Comparison of ENCODE assay signal across 9 mouse cellular contexts in genomic region chr6:6216507-6217285, GRCm38 (mm10). TPM values are rescaled to one million over a fixed set of nuclear protein-coding genes. Genes with fewer than 3 reads are reported as not detected.
DNase-seq lines count a peak whose midpoint lies in the region; ATAC-seq and TF ChIP-seq lines count a peak whose summit lies in the region.
"Had no signal": no experiment of that assay in that cellular context is flagged by ENCODE, and none has a peak within 500 bp of the region (broad histone marks: within the 10 kb centered on the region; RNA-seq: fewer than 3 reads in every experiment).

TSS of gene Slc25a13 (minus strand) at chr6:6217173.

- peak within 1 kb of the TSS; percentile 95 for H3K4me2 ChIP-seq in hindbrain, embryonic 16.5 days (ENCODE audit: low read length)
- peak within 1 kb of the TSS; percentile 94 for H3K4me2 ChIP-seq in midbrain, postnatal 0 days (ENCODE audit: low read depth, low read length, poor library complexity, severe bottlenecking)

- H3K9me3 ChIP-seq in hindbrain, embryonic 16.5 days (ENCODE audit: control insufficient read depth, low read length), result no peaks in the 10 kb centered on the region
- H3K9me3 ChIP-seq in midbrain, postnatal 0 days (ENCODE audit: low read length), result no peaks in the 10 kb centered on the region

- intact Hi-C loops in gastrocnemius, adult 2 months (cut with DNase I), result no loop called here

- peak within 1 kb of the TSS; percentile 90 for H3K4me3 ChIP-seq in gastrocnemius, adult 2 months
- H3K4me3 ChIP-seq in hindbrain, embryonic 16.5 days (ENCODE audit: low read length), result peak within 1 kb of the TSS; percentile 74
- peak within 1 kb of the TSS; percentile 69 for H3K4me3 ChIP-seq in midbrain, postnatal 0 days (ENCODE audit: low read depth, low read length)

- H3K4me1 ChIP-seq in hindbrain, embryonic 16.5 days (ENCODE audit: control insufficient read depth, insufficient read depth, low read depth, low read length), result peaks cover 8% of the 10 kb centered on the region; the same call in 1 of the 2 replicates
- no peaks in the 10 kb centered on the region for H3K4me1 ChIP-seq in midbrain, postnatal 0 days (ENCODE audit: insufficient read depth, low read length)

- DNase-seq in frontal cortex, postnatal 10 days (ENCODE audit: low spot score in 2 of 2), result peak; percentile 38 to 47
- no peak for DNase-seq in frontal cortex, postnatal 25 days (ENCODE audit: low spot score in 2 of 2)
- peak; percentile 28 for DNase-seq in cerebellum, adult 8-10 months
- DNase-seq in gastrocnemius, adult 2 months, result peak; percentile 73
- DNase-seq in liver, result peak; percentile 87
- peak; percentile 48 for DNase-seq in midbrain, postnatal 0 days (ENCODE audit: low spot score)
- peak; percentile 67 to 81 for DNase-seq in spleen, postnatal 4 days (ENCODE audit: low spot score in 2 of 2)

- under 1% methylated on average over 49 of the region's 51 CpGs for WGBS in hindbrain, embryonic 16.5 days
- WGBS in midbrain, postnatal 0 days, result under 1% methylated on average over 45 of the region's 51 CpGs

- H3K27ac ChIP-seq in gastrocnemius, adult 2 months, result peak within 1 kb of the TSS; percentile 68
- H3K27ac ChIP-seq in hindbrain, embryonic 16.5 days (ENCODE audit: low read depth, low read length), result no peak within 1 kb of the TSS
- H3K27ac ChIP-seq in midbrain, postnatal 0 days (ENCODE audit: low read depth, low read length), result no peak within 1 kb of the TSS

- TF ChIP-seq CTCF in gastrocnemius, adult 2 months (IDR thresholded peaks at IDR 0.05), result no peak
- no peak for TF ChIP-seq CTCF in midbrain, postnatal 0 days (IDR thresholded peaks at IDR 0.05)

- no peaks in the 10 kb centered on the region for H3K36me3 ChIP-seq in hindbrain, embryonic 16.5 days (ENCODE audit: control insufficient read depth, insufficient read depth, low read length)
- no peaks in the 10 kb centered on the region for H3K36me3 ChIP-seq in midbrain, postnatal 0 days (ENCODE audit: insufficient read depth, low read length)

- ATAC-seq in hindbrain, embryonic 16.5 days, result peak; percentile 95
- ATAC-seq in midbrain, postnatal 0 days (ENCODE audit: low FRiP score), result peak; percentile 88

- H3K27me3 ChIP-seq in hindbrain, embryonic 16.5 days (replicated peaks; ENCODE audit: control insufficient read depth, insufficient read depth, low read length), result no peaks in the 10 kb centered on the region
- no peaks in the 10 kb centered on the region for H3K27me3 ChIP-seq in midbrain, postnatal 0 days (ENCODE audit: insufficient read depth, low read length)
- H3K27me3 ChIP-seq: CH12.LX had no signal

- H3K9ac ChIP-seq in hindbrain, embryonic 16.5 days (ENCODE audit: low read depth, low read length), result peak within 1 kb of the TSS; percentile 77
- peak within 1 kb of the TSS; percentile 59 for H3K9ac ChIP-seq in midbrain, postnatal 0 days (replicated peaks; ENCODE audit: low read length, poor library complexity, severe bottlenecking)

RNA-seq across cellular contexts. Expression of gene Slc25a13, which starts in this region (rescaled TPM):
- total RNA-seq in gastrocnemius, adult 2 months (2021), result 1 to 10 TPM in 1 of 2 experiments, under 1 TPM in 1; 0.31 to 1.1 TPM
- 6.3 and 6.5 TPM in 2 replicates for polyA plus RNA-seq in hindbrain, embryonic 16.5 days (2015; fragmentation: Nextera tagmentation; extraction: Ambion mirVana)
- 2.4 and 4.0 TPM in 2 replicates for total RNA-seq in midbrain, postnatal 0 days (2014; rRNA removed)
- polyA plus RNA-seq in midbrain, postnatal 0 days (2015; fragmentation: Nextera tagmentation; extraction: Ambion mirVana), result 2.1 and 2.7 TPM in 2 replicates
- total RNA-seq: CH12.LX had no signal

Comparison
In these comparisons a context has a peak if more than half of its experiments do, and no peak if none do; other contexts are left out.
1. DNase-seq: peak in frontal cortex, postnatal 10 days (2 of 2), cerebellum, adult 8-10 months (single experiment), gastrocnemius, adult 2 months (single experiment), liver (single experiment), midbrain, postnatal 0 days (single experiment) and spleen, postnatal 4 days (2 of 2); none in frontal cortex, postnatal 25 days (0 of 2).
2. Peak in every context shown above with its lines, with median percentiles within 50 percentile points of each other: H3K4me3 ChIP-seq.